Mouse (Mus musculus): Measurements from ENCODE around the gene Adi1. TPM values are rescaled to one million over a fixed set of nuclear protein-coding genes. Genes with fewer than 3 reads are reported as not detected.

The Adi1 gene
- total and polyA plus RNA-seq, 2 experiments from 2014 or later: 6.4 to 23.4 TPM

DNA sequence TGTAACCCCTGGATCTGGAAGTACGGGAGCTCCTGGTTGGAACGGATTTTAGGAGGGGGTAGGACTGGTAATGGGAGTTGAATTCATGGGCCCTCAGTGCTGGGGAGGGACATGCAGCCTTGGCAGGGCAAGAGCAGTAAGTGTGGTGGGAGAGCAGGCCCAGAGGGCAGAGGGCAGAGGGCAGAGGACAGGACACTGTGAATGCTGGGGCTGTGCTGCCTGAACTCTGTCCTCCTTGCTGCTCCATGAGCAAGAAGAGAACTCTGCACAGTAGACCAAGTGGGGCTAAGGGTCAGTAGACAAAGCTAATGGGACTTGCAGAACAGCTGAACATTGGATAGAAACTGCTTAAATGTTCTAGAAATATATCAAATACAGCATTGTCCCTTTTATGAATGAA lies 43.1 kb downstream of the Adi1 start:
- Histone ChIP-seq H3K9me3 (ENCODE audit: low read length) (no peaks in the 10 kb centered on the region), H3K27me3 (ENCODE audit: insufficient read depth, low read length) (no peaks in the 10 kb centered on the region), H3K4me2 (ENCODE audit: low read depth, low read length, poor library complexity, severe bottlenecking) (no peak overlapping the region), H3K27ac (ENCODE audit: low read depth, low read length) (no peak overlapping the region), H3K36me3 (ENCODE audit: insufficient read depth, low read length) (peaks cover 38% of the 10 kb centered on the region), H3K4me3 (ENCODE audit: low read depth, low read length) (no peak overlapping the region), H3K4me1 (ENCODE audit: insufficient read depth, low read length) (no peaks in the 10 kb centered on the region), H3K9ac (replicated peaks; ENCODE audit: low read length, poor library complexity, severe bottlenecking) (no peak overlapping the region)
- ATAC-seq (ENCODE audit: low FRiP score): no peak
- no peak for TF ChIP-seq CTCF (IDR thresholded peaks at IDR 0.05)
- no peak for DNase-seq (ENCODE audit: low spot score)
- 96% methylated on average over 2 of the region's 2 CpGs for WGBS

GRCm38 (mm10) chr12:28724366-28724765 lies 49.3 kb downstream of the Adi1 start:
- H3K4me1 ChIP-seq (ENCODE audit: insufficient read depth, low read length): no peaks in the 10 kb centered on the region
- no peak for ATAC-seq (ENCODE audit: low FRiP score)
- DNase-seq (ENCODE audit: low spot score): no peak
- WGBS: 64% methylated on average over 3 of the region's 3 CpGs
- TF ChIP-seq CTCF (IDR thresholded peaks at IDR 0.05): no peak
- H3K9ac ChIP-seq (replicated peaks; ENCODE audit: low read length, poor library complexity, severe bottlenecking): no peak overlapping the region
- peaks cover 30% of the 10 kb centered on the region for H3K36me3 ChIP-seq (ENCODE audit: insufficient read depth, low read length)
- no peak overlapping the region for H3K4me2 ChIP-seq (ENCODE audit: low read depth, low read length, poor library complexity, severe bottlenecking)
- no peaks in the 10 kb centered on the region for H3K27me3 ChIP-seq (ENCODE audit: insufficient read depth, low read length)
- no peak overlapping the region for H3K4me3 ChIP-seq (ENCODE audit: low read depth, low read length)
- H3K9me3 ChIP-seq (ENCODE audit: low read length): no peaks in the 10 kb centered on the region
- no peak overlapping the region for H3K27ac ChIP-seq (ENCODE audit: low read depth, low read length)

DNA sequence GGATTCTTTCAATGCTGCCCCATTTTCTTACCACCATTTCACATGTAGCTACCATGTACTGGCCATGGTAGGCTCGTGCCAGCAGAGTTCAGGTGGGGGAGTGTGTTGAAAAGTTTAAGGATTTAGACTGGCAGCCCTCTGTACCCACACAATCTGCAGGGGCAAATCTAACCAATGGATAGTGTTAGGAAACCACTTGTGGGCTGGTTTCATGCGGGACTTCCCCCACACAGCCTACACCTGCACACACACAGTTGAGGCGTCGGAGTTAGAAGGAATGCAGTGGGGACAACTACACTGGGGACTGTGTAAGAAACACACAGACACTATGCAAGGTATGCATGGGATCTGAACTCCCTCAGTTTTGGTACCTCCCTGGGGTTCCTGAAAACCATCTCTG lies 51.2 kb downstream of the Adi1 start:
- H3K9ac ChIP-seq (replicated peaks; ENCODE audit: low read length, poor library complexity, severe bottlenecking): no peak overlapping the region
- ATAC-seq (ENCODE audit: low FRiP score) (no peak), DNase-seq (ENCODE audit: low spot score) (no peak)
- H3K4me1 ChIP-seq (ENCODE audit: insufficient read depth, low read length): no peaks in the 10 kb centered on the region
- no peak overlapping the region for H3K4me3 ChIP-seq (ENCODE audit: low read depth, low read length)
- 94% methylated on average over 4 of the region's 4 CpGs for WGBS
- TF ChIP-seq CTCF (IDR thresholded peaks at IDR 0.05): no peak
- no peaks in the 10 kb centered on the region for H3K27me3 ChIP-seq (ENCODE audit: insufficient read depth, low read length)
- no peak overlapping the region for H3K27ac ChIP-seq (ENCODE audit: low read depth, low read length)
- H3K9me3 ChIP-seq (ENCODE audit: low read length): no peaks in the 10 kb centered on the region
- no peak overlapping the region for H3K4me2 ChIP-seq (ENCODE audit: low read depth, low read length, poor library complexity, severe bottlenecking)
- H3K36me3 ChIP-seq (ENCODE audit: insufficient read depth, low read length): peaks cover 27% of the 10 kb centered on the region; the same call in 1 of the 2 replicates

GRCm38 (mm10) chr12:28727061-28727460 lies 52.0 kb downstream of the Adi1 start:
- WGBS: 90% methylated on average over 5 of the region's 5 CpGs
- Histone ChIP-seq H3K36me3 (ENCODE audit: insufficient read depth, low read length) (peaks cover 26% of the 10 kb centered on the region; the same call in 1 of the 2 replicates), H3K27me3 (ENCODE audit: insufficient read depth, low read length) (no peaks in the 10 kb centered on the region), H3K27ac (ENCODE audit: low read depth, low read length) (no peak overlapping the region), H3K9ac (replicated peaks; ENCODE audit: low read length, poor library complexity, severe bottlenecking) (no peak overlapping the region), H3K4me1 (ENCODE audit: insufficient read depth, low read length) (no peaks in the 10 kb centered on the region), H3K9me3 (ENCODE audit: low read length) (no peaks in the 10 kb centered on the region), H3K4me2 (ENCODE audit: low read depth, low read length, poor library complexity, severe bottlenecking) (no peak overlapping the region), H3K4me3 (ENCODE audit: low read depth, low read length) (no peak overlapping the region)
- ATAC-seq (ENCODE audit: low FRiP score): no peak
- DNase-seq (ENCODE audit: low spot score): no peak
- TF ChIP-seq CTCF (IDR thresholded peaks at IDR 0.05): no peak

Small RNA genes within 50 kb of the gene (microRNA-seq; reads per million reads assigned to microRNA genes)
- not detected for gene Mir6937 (ENCODE audit: borderline number of aligned reads)

Other genes with a start within 250 kb of the Adi1 start
- not detected in 2 replicates for gene Dcdc2c, start 122.8 kb upstream of the Adi1 start, total RNA-seq (2014; rRNA removed)
- 0.43 and 0.56 TPM in 2 replicates for gene Dcdc2c, start 122.8 kb upstream of the Adi1 start, polyA plus RNA-seq (2015; fragmentation: Nextera tagmentation; extraction: Ambion mirVana)
- 0.16 TPM in 1 of 2 replicates, not detected in the other for gene Allc, start 92.7 kb upstream of the Adi1 start, total RNA-seq (2014; rRNA removed)
- gene Allc, start 92.7 kb upstream of the Adi1 start, polyA plus RNA-seq (2015; fragmentation: Nextera tagmentation; extraction: Ambion mirVana): 0.32 and 0.58 TPM in 2 replicates
- 0.57 and 1.4 TPM in 2 replicates for gene Colec11, start 51.9 kb upstream of the Adi1 start, total RNA-seq (2014; rRNA removed)
- 0.85 and 1.1 TPM in 2 replicates for gene Colec11, start 51.9 kb upstream of the Adi1 start, polyA plus RNA-seq (2015; fragmentation: Nextera tagmentation; extraction: Ambion mirVana)
- gene Rps7, start 39.3 kb upstream of the Adi1 start, total RNA-seq (2014; rRNA removed): 844 and 942 TPM in 2 replicates
- 481 and 538 TPM in 2 replicates for gene Rps7, start 39.3 kb upstream of the Adi1 start, polyA plus RNA-seq (2015; fragmentation: Nextera tagmentation; extraction: Ambion mirVana)
- gene Rnaseh1, start 25.6 kb upstream of the Adi1 start, total RNA-seq (2014; rRNA removed): 7.7 and 9.8 TPM in 2 replicates
- 12.6 and 14.5 TPM in 2 replicates for gene Rnaseh1, start 25.6 kb upstream of the Adi1 start, polyA plus RNA-seq (2015; fragmentation: Nextera tagmentation; extraction: Ambion mirVana)
- 53.2 and 54.4 TPM in 2 replicates for gene Trappc12, start 75.2 kb downstream of the Adi1 start, total RNA-seq (2014; rRNA removed)
- gene Trappc12, start 75.2 kb downstream of the Adi1 start, polyA plus RNA-seq (2015; fragmentation: Nextera tagmentation; extraction: Ambion mirVana): 37.9 and 38.8 TPM in 2 replicates
- 57.4 and 62.2 TPM in 2 replicates for gene Eipr1, start 76.6 kb downstream of the Adi1 start, total RNA-seq (2014; rRNA removed)
- gene Eipr1, start 76.6 kb downstream of the Adi1 start, polyA plus RNA-seq (2015; fragmentation: Nextera tagmentation; extraction: Ambion mirVana): 59.6 and 66.4 TPM in 2 replicates

Data from midbrain, postnatal 0 days (tissue).